Mouse (Mus musculus) C2C12 (cell line): ENCODE data around the gene Rbfox3.

Experiments
- CEBPB ChIP-seq: IDR thresholded peaks from one replicate; pipeline ENCODE4 v1.6.1; 2011; ENCODE audit warnings: low read depth, mild to moderate bottlenecking, control low read depth, moderate library complexity
- CTCF ChIP-seq: IDR thresholded peaks from one replicate; pipeline ENCODE4 v1.5.1; 2011; ENCODE audit not compliant: control insufficient read depth, insufficient read depth, insufficient read length
- FOSL1 ChIP-seq: IDR thresholded peaks from one replicate; pipeline ENCODE4 v1.8.0; 2011; ENCODE audit warnings: mild to moderate bottlenecking, low read length; ENCODE audit not compliant: poor library complexity, insufficient read depth, severe bottlenecking
- MAX ChIP-seq: IDR thresholded peaks from one replicate; pipeline ENCODE4 v1.6.1; 2011; ENCODE audit warnings: mild to moderate bottlenecking, control low read depth
- MYOD1 ChIP-seq: IDR thresholded peaks from one replicate; pipeline ENCODE4 v1.6.1; 2011; ENCODE audit warnings: low read depth; ENCODE audit not compliant: control insufficient read depth, insufficient read length
- USF1 ChIP-seq: IDR thresholded peaks from one replicate; pipeline ENCODE4 v1.6.1; 2011; ENCODE audit warnings: low read depth, mild to moderate bottlenecking, control low read depth, moderate library complexity

GRCm38 (mm10) chr11:118740001-118740400, 171.4 kb downstream of the Rbfox3 start:
- TF ChIP-seq CTCF = peak; percentile 54
- TF ChIP-seq MAX = no peak
- TF ChIP-seq USF1 = no peak
- no peak for TF ChIP-seq FOSL1
- no peak for TF ChIP-seq CEBPB
- TF ChIP-seq MYOD1 = no peak
